16 mouse cellular contexts compared by ENCODE assay signal in genomic region chr14:13149617-13150016, GRCm38 (mm10).
"Had no signal": no experiment of that assay in that cellular context is flagged by ENCODE, and none has a peak within 500 bp of the region (broad histone marks: within the 10 kb centered on the region; RNA-seq: fewer than 3 reads in every experiment).

No protein-coding gene starts in this region.

- DNase-seq: heart, postnatal 10 days; heart, postnatal 14 days; heart, postnatal 36 days; heart, postnatal 4 days; kidney, adult 11 months; kidney, adult 18-20 months; kidney, adult 2 months; kidney, adult 8-10 months; kidney, adult 9 months; kidney, postnatal 10 days; kidney, postnatal 14 days; kidney, postnatal 25 days; kidney, postnatal 36 days; kidney, postnatal 4 days; layer of hippocampus, adult 9-11 months; layer of hippocampus, postnatal 36 days had no signal
